Mouse (Mus musculus) kidney, postnatal 0 days (tissue): ENCODE measurements around the gene Zbtb18. TPM values are rescaled to one million over a fixed set of nuclear protein-coding genes. Genes with fewer than 3 reads are reported as not detected.

Source experiments
- ATAC-seq: fragments of 200-750 bp; cut with Nextera tagmentation; replicated peaks from 2 replicates; pipeline ENCODE4 v1.8.0; 2017; ENCODE audit warnings: low read depth, moderate number of reproducible peaks, moderate TSS enrichment, moderate library complexity; ENCODE audit not compliant: low FRiP score
- DNase-seq: peaks from one replicate; pipeline ENCODE4 v3.0.0-alpha.2; 2016; ENCODE audit warnings: low spot score
- H3K27ac ChIP-seq: fragments of 300-500 bp; sonication (generic); 2 replicates; pipeline ENCODE4 v1.5.1; 2014; ENCODE audit warnings: mild to moderate bottlenecking
- H3K27me3 ChIP-seq: fragments of 300-500 bp; sonication (generic); 2 replicates; pipeline ENCODE4 v1.6.1; 2014; ENCODE audit warnings: low read length, mixed read lengths; ENCODE audit not compliant: insufficient read depth
- H3K36me3 ChIP-seq: fragments of 300-500 bp; sonication (generic); 2 replicates; pipeline ENCODE4 v1.6.1; 2014; ENCODE audit warnings: low read length, mixed read lengths; ENCODE audit not compliant: insufficient read depth
- H3K4me1 ChIP-seq: fragments of 300-500 bp; sonication (generic); replicated peaks from 2 replicates; pipeline ENCODE4 v1.6.1; 2014; ENCODE audit warnings: antibody characterized with exemption, low read length, mixed read lengths; ENCODE audit not compliant: insufficient read depth
- H3K4me2 ChIP-seq: fragments of 300-500 bp; sonication (generic); 2 replicates; pipeline ENCODE4 v1.6.1; 2014; ENCODE audit warnings: mild to moderate bottlenecking, low read length, moderate library complexity, mixed read lengths
- H3K4me3 ChIP-seq: fragments of 300-500 bp; sonication (generic); replicated peaks from 2 replicates; pipeline ENCODE4 v1.5.1; 2014; ENCODE audit warnings: low read depth, low read length
- H3K9ac ChIP-seq: fragments of 300-500 bp; sonication (generic); 2 replicates; pipeline ENCODE4 v1.6.1; 2014; ENCODE audit warnings: low read depth, low read length
- H3K9me3 ChIP-seq: fragments of 300-500 bp; sonication (generic); replicated peaks from 2 replicates; pipeline ENCODE4 v1.6.1; 2016; ENCODE audit warnings: low read length, inconsistent platforms, mixed read lengths
- CTCF ChIP-seq: IDR thresholded peaks from 2 replicates; pipeline ENCODE4 v1.5.1; 2016; ENCODE audit warnings: antibody characterized with exemption, low read depth, mild to moderate bottlenecking, moderate library complexity
- WGBS: fragments of 180-500 bp; shearing (Covaris S2); extraction: QIAGEN DNeasy Blood & Tissue Kit; methylation state at CpG from one replicate; pipeline ENCODE4 v1.1.7; 2014; 5-methylcytosine and 5-hydroxymethylcytosine counted together
- polyA plus RNA-seq: library from polyadenylated mRNA; unstranded; fragments of >200 nt; fragmentation: Nextera tagmentation; extraction: Ambion mirVana; gene quantifications from 2 replicates; pipeline ENCODE4 v1.2.1, GENCODE M21; 2015

Gene Zbtb18
- polyA plus RNA-seq, 1 experiment from 2014 or later: 2.6 TPM

GRCm38 (mm10) chr1:177456772-177457171 is 14.6 kb downstream of the Zbtb18 start:
- no peak for TF ChIP-seq CTCF
- Histone ChIP-seq H3K36me3 (no peaks in the 10 kb centered on the region), H3K4me2 (no peak overlapping the region), H3K9me3 (no peaks in the 10 kb centered on the region), H3K27ac (no peak overlapping the region), H3K4me3 (no peak overlapping the region), H3K27me3 (no peaks in the 10 kb centered on the region), H3K9ac (no peak overlapping the region), H3K4me1 (0 out of 2 replicates have a peak, but pooled peaks cover 5% of the 10 kb centered on the region)
- 49% methylated on average over 4 of the region's 4 CpGs for WGBS
- DNase-seq (no peak), ATAC-seq (no peak)

GRCm38 (mm10) chr1:177457981-177458380 is 15.8 kb downstream of the Zbtb18 start:
- no peak overlapping the region for H3K4me2 ChIP-seq
- H3K27me3 ChIP-seq: no peaks in the 10 kb centered on the region
- no peaks in the 10 kb centered on the region for H3K9me3 ChIP-seq
- H3K9ac ChIP-seq: no peak overlapping the region
- DNase-seq: no peak
- WGBS: 88% methylated on average over 6 of the region's 6 CpGs
- H3K27ac ChIP-seq: no peak overlapping the region
- TF ChIP-seq CTCF: no peak
- H3K4me3 ChIP-seq: no peak overlapping the region
- no peaks in the 10 kb centered on the region for H3K36me3 ChIP-seq
- H3K4me1 ChIP-seq: 0 out of 2 replicates have a peak, but pooled peaks cover 5% of the 10 kb centered on the region
- ATAC-seq: no peak

GRCm38 (mm10) chr1:177458456-177459389 is 16.6 kb downstream of the Zbtb18 start:
- H3K27me3 ChIP-seq: no peaks in the 10 kb centered on the region
- no peak overlapping the region for H3K4me2 ChIP-seq
- no peaks in the 10 kb centered on the region for H3K9me3 ChIP-seq
- no peak overlapping the region for H3K9ac ChIP-seq
- H3K4me1 ChIP-seq: 0 out of 2 replicates have a peak, but pooled peaks cover 2% of the 10 kb centered on the region
- ATAC-seq (peak; percentile 92), DNase-seq (no peak)
- WGBS: 70% methylated on average over 18 of the region's 18 CpGs
- TF ChIP-seq CTCF: no peak
- no peak overlapping the region for H3K4me3 ChIP-seq
- H3K36me3 ChIP-seq: no peaks in the 10 kb centered on the region
- H3K27ac ChIP-seq: peak overlapping the region; percentile 56

GRCm38 (mm10) chr1:177459536-177459935 is 17.4 kb downstream of the Zbtb18 start:
- no peak for ATAC-seq
- H3K27ac ChIP-seq: no peak overlapping the region

GRCm38 (mm10) chr1:177467150-177467549 is 25.0 kb downstream of the Zbtb18 start:
- TF ChIP-seq CTCF: no peak
- Histone ChIP-seq H3K36me3 (no peaks in the 10 kb centered on the region), H3K4me2 (no peak overlapping the region), H3K27me3 (no peaks in the 10 kb centered on the region), H3K9ac (no peak overlapping the region), H3K4me1 (0 out of 2 replicates have a peak, but pooled peaks cover 3% of the 10 kb centered on the region), H3K4me3 (no peak overlapping the region), H3K27ac (no peak overlapping the region), H3K9me3 (no peaks in the 10 kb centered on the region)
- DNase-seq: no peak
- WGBS: 35% methylated on average over 8 of the region's 8 CpGs
- ATAC-seq: no peak

More at GRCm38 (mm10) chr1:177459536-177459935, 17.4 kb downstream of the Zbtb18 start:
- no peak for DNase-seq
- H3K9ac ChIP-seq: no peak overlapping the region
- H3K27me3 ChIP-seq: no peaks in the 10 kb centered on the region
- TF ChIP-seq CTCF: no peak
- no peaks in the 10 kb centered on the region for H3K4me1 ChIP-seq
- H3K4me3 ChIP-seq: no peak overlapping the region
- H3K36me3 ChIP-seq: no peaks in the 10 kb centered on the region
- H3K9me3 ChIP-seq: no peaks in the 10 kb centered on the region
- 52% methylated on average over 2 of the region's 2 CpGs for WGBS
- no peak overlapping the region for H3K4me2 ChIP-seq

- Histone ChIP-seq H3K27ac (no peak overlapping the region), H3K4me1 (0 out of 2 replicates have a peak, but pooled peaks cover 3% of the 10 kb centered on the region), H3K36me3 (no peaks in the 10 kb centered on the region), H3K27me3 (no peaks in the 10 kb centered on the region), H3K4me2 (no peak overlapping the region), H3K9me3 (no peaks in the 10 kb centered on the region), H3K4me3 (no peak overlapping the region), H3K9ac (no peak overlapping the region)
- ATAC-seq: no peak
- TF ChIP-seq CTCF: no peak
- WGBS: 84% methylated on average over 5 of the region's 5 CpGs
- no peak for DNase-seq
Measured at GRCm38 (mm10) chr1:177468436-177468835, 26.3 kb downstream of the Zbtb18 start.
